ENCODE assay signal across 8 mouse cellular contexts in the genomic region with DNA sequence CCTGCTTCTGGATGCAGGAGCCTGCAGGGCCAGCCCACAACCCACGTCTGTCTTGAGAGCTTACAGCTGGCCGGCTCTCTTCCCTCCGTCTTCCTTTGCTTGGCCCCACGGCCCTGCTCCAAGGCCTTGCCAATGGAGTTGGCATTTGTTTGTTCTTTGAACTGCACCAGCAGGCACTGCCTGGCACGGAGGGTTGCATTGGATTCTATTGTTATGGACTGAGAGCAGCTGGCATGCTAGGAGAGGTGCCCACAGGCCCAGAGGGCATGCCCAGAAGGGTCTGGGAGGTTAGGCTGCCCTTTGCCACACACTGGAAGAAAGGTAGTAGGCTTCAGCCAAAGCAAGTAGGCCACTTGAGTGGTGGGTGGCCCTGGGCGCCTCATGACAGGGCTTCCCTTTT. TPM values are rescaled to one million over a fixed set of nuclear protein-coding genes. Genes with fewer than 3 reads are reported as not detected.
DNase-seq lines count a peak whose midpoint lies in the region; ATAC-seq and TF ChIP-seq lines count a peak whose summit lies in the region.

No protein-coding gene starts in this region.

- TF ChIP-seq CTCF in MEL (IDR thresholded peaks at IDR 0.05 in 2 of 3, conservative IDR thresholded peaks at IDR 0.05 in 1 of 3; ENCODE audit: control insufficient read depth in 1 of 3, insufficient read depth in 1 of 3, low read depth in 2 of 3, low read length in 3 of 3, poor library complexity in 1 of 3, severe bottlenecking in 1 of 3) = no peak

- H3K36me3 ChIP-seq in hindbrain, embryonic 13.5 days = peaks cover 37% of the 10 kb centered on the region
- peaks cover 34% of the 10 kb centered on the region for H3K36me3 ChIP-seq in hindbrain, embryonic 10.5 days
- H3K36me3 ChIP-seq in MEL (ENCODE audit: control insufficient read depth in 1 of 2, insufficient read depth in 2 of 2, low read length in 2 of 2) = peaks cover 5 to 42% of the 10 kb centered on the region in 2 experiments; a peak in 3 of 4 replicates
- peaks cover 29% of the 10 kb centered on the region for H3K36me3 ChIP-seq in hindbrain, embryonic 14.5 days (replicated peaks; ENCODE audit: control insufficient read depth, insufficient read depth)
- H3K36me3 ChIP-seq in liver, embryonic 15.5 days (replicated peaks) = peaks cover 45% of the 10 kb centered on the region

- TF ChIP-seq POLR2A in MEL (IDR thresholded peaks at IDR 0.05; ENCODE audit: control insufficient read depth in 1 of 2, insufficient read depth in 1 of 2, low read depth in 1 of 2, low read length in 2 of 2, poor library complexity in 1 of 2) = peak; percentile 26 to 52; a peak in 2 of 4 replicates

- peaks cover 40% of the 10 kb centered on the region for H3K4me1 ChIP-seq in hindbrain, embryonic 13.5 days (replicated peaks)
- peaks cover 24% of the 10 kb centered on the region for H3K4me1 ChIP-seq in hindbrain, embryonic 10.5 days (replicated peaks)
- H3K4me1 ChIP-seq in MEL (ENCODE audit: control insufficient read depth in 1 of 2, insufficient read depth in 2 of 2, low read length in 2 of 2) = peaks cover 12 to 42% of the 10 kb centered on the region in 2 experiments
- H3K4me1 ChIP-seq in hindbrain, embryonic 14.5 days (replicated peaks; ENCODE audit: control insufficient read depth, insufficient read depth, low read length) = 0 out of 2 replicates have a peak, but pooled peaks cover 20% of the 10 kb centered on the region
- peaks cover 61% of the 10 kb centered on the region for H3K4me1 ChIP-seq in liver, embryonic 15.5 days (replicated peaks)

- 51% methylated on average over 6 of the region's 6 CpGs for WGBS in hindbrain, embryonic 13.5 days
- 75% methylated on average over 6 of the region's 6 CpGs for WGBS in hindbrain, embryonic 10.5 days
- WGBS in hindbrain, embryonic 14.5 days = 52% methylated on average over 6 of the region's 6 CpGs
- 58% methylated on average over 6 of the region's 6 CpGs for WGBS in liver, embryonic 15.5 days (ENCODE audit: insufficient replicate concordance)

- H3K79me2 ChIP-seq in MEL (ENCODE audit: control insufficient read depth, insufficient read depth, low read length, poor library complexity) = peaks cover 29% of the 10 kb centered on the region

- no peak overlapping the region for H3K4me3 ChIP-seq in hindbrain, embryonic 13.5 days
- H3K4me3 ChIP-seq in hindbrain, embryonic 10.5 days = no peak overlapping the region
- H3K4me3 ChIP-seq in MEL (ENCODE audit: control insufficient read depth in 1 of 2, insufficient read depth in 1 of 2, low read depth in 2 of 2, low read length in 2 of 2) = no peak overlapping the region
- H3K4me3 ChIP-seq in hindbrain, embryonic 14.5 days (replicated peaks; ENCODE audit: low read length) = no peak overlapping the region
- H3K4me3 ChIP-seq in liver, embryonic 15.5 days (replicated peaks) = no peak overlapping the region

- no peaks in the 10 kb centered on the region for H3K27me3 ChIP-seq in hindbrain, embryonic 13.5 days
- peaks cover 6% of the 10 kb centered on the region; the same call in 1 of the 2 replicates for H3K27me3 ChIP-seq in hindbrain, embryonic 10.5 days (ENCODE audit: insufficient read depth, poor library complexity, severe bottlenecking)
- no peaks in the 10 kb centered on the region for H3K27me3 ChIP-seq in MEL (ENCODE audit: control insufficient read depth in 1 of 2, insufficient read depth in 2 of 2, low read length in 2 of 2)
- no peaks in the 10 kb centered on the region for H3K27me3 ChIP-seq in hindbrain, embryonic 14.5 days (ENCODE audit: control insufficient read depth, insufficient read depth, low read length)
- no peaks in the 10 kb centered on the region for H3K27me3 ChIP-seq in liver, embryonic 15.5 days

- no peak for ATAC-seq in hindbrain, embryonic 13.5 days (ENCODE audit: low FRiP score)
- ATAC-seq in hindbrain, embryonic 14.5 days (ENCODE audit: low FRiP score) = no peak
- ATAC-seq in liver, embryonic 15.5 days (ENCODE audit: insufficient read depth) = no peak

- H3K9me3 ChIP-seq in hindbrain, embryonic 13.5 days = no peaks in the 10 kb centered on the region
- H3K9me3 ChIP-seq in hindbrain, embryonic 10.5 days = no peaks in the 10 kb centered on the region
- no peaks in the 10 kb centered on the region for H3K9me3 ChIP-seq in MEL (replicated peaks; ENCODE audit: insufficient read depth, low read length)
- no peaks in the 10 kb centered on the region for H3K9me3 ChIP-seq in hindbrain, embryonic 14.5 days (ENCODE audit: control insufficient read depth, low read length)
- H3K9me3 ChIP-seq in liver, embryonic 15.5 days (replicated peaks) = no peaks in the 10 kb centered on the region

- no peak overlapping the region for H3K9ac ChIP-seq in hindbrain, embryonic 13.5 days
- peak overlapping the region; percentile 27; the same call in 1 of the 2 replicates for H3K9ac ChIP-seq in MEL (ENCODE audit: control insufficient read depth, low read depth, low read length, poor library complexity, severe bottlenecking)
- H3K9ac ChIP-seq in hindbrain, embryonic 14.5 days = no peak overlapping the region
- no peak overlapping the region for H3K9ac ChIP-seq in liver, embryonic 15.5 days

- no peak for DNase-seq in hindbrain, embryonic 10.5 days (ENCODE audit: low spot score)
- DNase-seq in MEL (ENCODE audit: low read depth, low spot score) = no peak
- DNase-seq in cerebellum, adult 18-20 months = peak; percentile 71 to 82
- DNase-seq in hindbrain, embryonic 14.5 days (ENCODE audit: low spot score) = peak; percentile 47
- no peak for DNase-seq in T-cell, adult 2 months (ENCODE audit: low spot score)
- DNase-seq in testis, postnatal 14 days (ENCODE audit: low spot score) = no peak

- no peak overlapping the region for H3K4me2 ChIP-seq in hindbrain, embryonic 13.5 days
- H3K4me2 ChIP-seq in hindbrain, embryonic 14.5 days (replicated peaks) = no peak overlapping the region
- no peak overlapping the region for H3K4me2 ChIP-seq in liver, embryonic 15.5 days

- TF ChIP-seq RAD21 in MEL (IDR thresholded peaks at IDR 0.05; ENCODE audit: low read depth, low read length) = no peak

- peak overlapping the region; percentile 70 for H3K27ac ChIP-seq in hindbrain, embryonic 13.5 days
- H3K27ac ChIP-seq in hindbrain, embryonic 10.5 days = no peak overlapping the region
- H3K27ac ChIP-seq in MEL (ENCODE audit: control insufficient read depth, low read depth, low read length) = peak overlapping the region; percentile 94
- H3K27ac ChIP-seq in hindbrain, embryonic 14.5 days = peak overlapping the region; percentile 63; the same call in 1 of the 2 replicates
- peak overlapping the region; percentile 98 for H3K27ac ChIP-seq in liver, embryonic 15.5 days (replicated peaks)

- TF ChIP-seq EP300 in MEL (IDR thresholded peaks at IDR 0.05; ENCODE audit: low read depth in 1 of 2, low read length in 2 of 2) = no peak

TF ChIP-seq in MEL, 35 proteins besides CTCF, POLR2A, EP300 and RAD21 (continues in another document):
- TF ChIP-seq CHD1 (IDR thresholded peaks at IDR 0.05; ENCODE audit: low read depth, low read length) (no peak), TBP (IDR thresholded peaks at IDR 0.05; ENCODE audit: low read depth, low read length) (no peak), BHLHE40 (IDR thresholded peaks at IDR 0.05; ENCODE audit: borderline replicate concordance, low read depth, low read length) (no peak), NELFE (IDR thresholded peaks at IDR 0.05; ENCODE audit: low read depth, low read length) (no peak), POLR2AphosphoS5 (IDR thresholded peaks at IDR 0.05; ENCODE audit: borderline replicate concordance, low read depth, low read length) (peak; percentile 24; the same call in 1 of the 2 replicates), GATA1 (IDR thresholded peaks at IDR 0.05; ENCODE audit: low read depth, low read length) (no peak)

RNA-seq across cellular contexts. Expression of a gene that starts 10.5 kb away (rescaled TPM):
- polyA plus RNA-seq in hindbrain, embryonic 13.5 days (2015; fragmentation: Nextera tagmentation; extraction: Ambion mirVana) = 59.8 and 62.9 TPM in 2 replicates
- 28.8 and 31.3 TPM in 2 replicates for polyA plus RNA-seq in hindbrain, embryonic 10.5 days (2016; fragmentation: Nextera tagmentation; extraction: Ambion mirVana)
- total RNA-seq in MEL (2012; rRNA removed) = 116 and 136 TPM in 2 replicates
- polyA plus RNA-seq in MEL (2012; ENCODE audit: insufficient read depth in 1 of 2, insufficient read length in 2 of 2, low read depth in 1 of 2, low replicate concordance in 2 of 2, missing spikeins in 1 of 2) = 100 to 1,000 TPM in 1 of 2 experiments, not detected in 1; 299 TPM
- polyA plus RNA-seq in hindbrain, embryonic 14.5 days (2014; fragmentation: Nextera tagmentation; extraction: Ambion mirVana) = 92.6 and 101 TPM in 2 replicates
- polyA plus RNA-seq in liver, embryonic 15.5 days (2015; fragmentation: Nextera tagmentation; extraction: Ambion mirVana) = 101 and 106 TPM in 2 replicates

RNA-seq across cellular contexts. Expression of a gene that starts 21.0 kb away (rescaled TPM):
- 10.4 and 10.8 TPM in 2 replicates for polyA plus RNA-seq in hindbrain, embryonic 13.5 days (2015; fragmentation: Nextera tagmentation; extraction: Ambion mirVana)
- 6.2 and 6.7 TPM in 2 replicates for polyA plus RNA-seq in hindbrain, embryonic 10.5 days (2016; fragmentation: Nextera tagmentation; extraction: Ambion mirVana)
- total RNA-seq in MEL (2012; rRNA removed) = 4.0 and 7.4 TPM in 2 replicates
- polyA plus RNA-seq in MEL (2012; ENCODE audit: insufficient read depth in 1 of 2, insufficient read length in 2 of 2, low read depth in 1 of 2, low replicate concordance in 2 of 2, missing spikeins in 1 of 2) = 1 to 10 TPM in 1 of 2 experiments, not detected in 1; 6.6 TPM
- polyA plus RNA-seq in hindbrain, embryonic 14.5 days (2014; fragmentation: Nextera tagmentation; extraction: Ambion mirVana) = 7.3 and 9.6 TPM in 2 replicates
- 1.7 and 2.1 TPM in 2 replicates for polyA plus RNA-seq in liver, embryonic 15.5 days (2015; fragmentation: Nextera tagmentation; extraction: Ambion mirVana)

RNA-seq across cellular contexts. Expression of a gene that starts 55.5 kb away (rescaled TPM):
- 27.9 and 28.1 TPM in 2 replicates for polyA plus RNA-seq in hindbrain, embryonic 13.5 days (2015; fragmentation: Nextera tagmentation; extraction: Ambion mirVana)
- 25.7 and 32.7 TPM in 2 replicates for polyA plus RNA-seq in hindbrain, embryonic 10.5 days (2016; fragmentation: Nextera tagmentation; extraction: Ambion mirVana)
- 100 and 102 TPM in 2 replicates for total RNA-seq in MEL (2012; rRNA removed)
- 100 to 1,000 TPM in 1 of 2 experiments, not detected in 1; 389 TPM for polyA plus RNA-seq in MEL (2012; ENCODE audit: insufficient read depth in 1 of 2, insufficient read length in 2 of 2, low read depth in 1 of 2, low replicate concordance in 2 of 2, missing spikeins in 1 of 2)
- 23.7 and 28.0 TPM in 2 replicates for polyA plus RNA-seq in hindbrain, embryonic 14.5 days (2014; fragmentation: Nextera tagmentation; extraction: Ambion mirVana)
- polyA plus RNA-seq in liver, embryonic 15.5 days (2015; fragmentation: Nextera tagmentation; extraction: Ambion mirVana) = 5.7 and 6.5 TPM in 2 replicates

RNA-seq across cellular contexts. Expression of a gene that starts 57.7 kb away (rescaled TPM):
- polyA plus RNA-seq in hindbrain, embryonic 13.5 days (2015; fragmentation: Nextera tagmentation; extraction: Ambion mirVana) = 0.21 and 0.29 TPM in 2 replicates
- 0.07 and 0.08 TPM in 2 replicates for polyA plus RNA-seq in hindbrain, embryonic 10.5 days (2016; fragmentation: Nextera tagmentation; extraction: Ambion mirVana)
- total RNA-seq in MEL (2012; rRNA removed) = 0.07 and 0.08 TPM in 2 replicates
- polyA plus RNA-seq in MEL (2012; ENCODE audit: insufficient read depth in 1 of 2, insufficient read length in 2 of 2, low read depth in 1 of 2, low replicate concordance in 2 of 2, missing spikeins in 1 of 2) = under 1 TPM in 1 of 2 experiments, not detected in 1; 0.10 TPM
- polyA plus RNA-seq in hindbrain, embryonic 14.5 days (2014; fragmentation: Nextera tagmentation; extraction: Ambion mirVana) = 0.20 and 0.31 TPM in 2 replicates
- polyA plus RNA-seq in liver, embryonic 15.5 days (2015; fragmentation: Nextera tagmentation; extraction: Ambion mirVana) = 0.10 and 0.18 TPM in 2 replicates

Comparison
In these comparisons a context has a peak if more than half of its experiments do, and no peak if none do; other contexts are left out.
1. DNase-seq: peak in cerebellum, adult 18-20 months (2 of 2) and hindbrain, embryonic 14.5 days (single experiment); none in hindbrain, embryonic 10.5 days (single experiment), MEL (single experiment), T-cell, adult 2 months (single experiment) and testis, postnatal 14 days (single experiment).